Mouse (Mus musculus) left cerebral cortex, postnatal 10 days (tissue): ENCODE results near the gene Ppp2r5e. TPM values are rescaled to one million over a fixed set of nuclear protein-coding genes. Genes with fewer than 3 reads are reported as not detected.
A peak's percentile ranks its signal among the peaks of the same experiment; 100 is the strongest.
"Not testable (repeated sequence)": the region's sequence is repeated elsewhere in the genome, so short reads cannot be mapped to it uniquely, and the experiment has no call there.

ENCODE experiments used
- DNase-seq, 2 experiments: peaks; one replicate each; pipeline ENCODE4 v3.0.0; 2021 to 2022; ENCODE audit warnings: low spot score in 2 of 2, mixed read lengths in 1 of 2; ENCODE audit errors: extremely low spot score in 1 of 2
- intact Hi-C: fragments of 180-260 bp; cut with DNase I; formaldehyde crosslinking; loops from one replicate; pipeline ENCODE4 v1.15.1; 2025
- total RNA-seq, 2 experiments: library from RNA; stranded (reverse); gene quantifications; 2 replicates each; pipeline ENCODE4 v1.2.3; 2021

Ppp2r5e gene
- total RNA-seq, 2 experiments from 2014 or later, result 85.6 to 85.8 TPM

GRCm38 (mm10) chr12:75515301-75515906 lies 80.6 kb downstream of the Ppp2r5e start:
- DNase-seq, result no peak
- intact Hi-C loops, result no loop called here

- intact Hi-C loops, result no loop called here
- DNase-seq, result no peak
Measured at GRCm38 (mm10) chr12:75511520-75511919, 84.5 kb downstream of the Ppp2r5e start.

- DNase-seq, result no peak
Measured at GRCm38 (mm10) chr12:75504991-75505650, 90.9 kb downstream of the Ppp2r5e start.

GRCm38 (mm10) chr12:75502664-75503063 lies 93.4 kb downstream of the Ppp2r5e start:
- intact Hi-C loops, result no loop called here
- no peak for DNase-seq

More at GRCm38 (mm10) chr12:75504991-75505650, 90.9 kb downstream of the Ppp2r5e start:
- intact Hi-C loops, result no loop called here

- intact Hi-C loops, result no loop called here
- DNase-seq, result no peak
Measured at GRCm38 (mm10) chr12:75497698-75498097, 98.3 kb downstream of the Ppp2r5e start.

- DNase-seq, result no peak
- intact Hi-C loops, result no loop called here
Measured at GRCm38 (mm10) chr12:75495636-75496035, 100.4 kb downstream of the Ppp2r5e start.

- no peak for DNase-seq
- intact Hi-C loops, result no loop called here
Measured at GRCm38 (mm10) chr12:75494643-75495042, 101.4 kb downstream of the Ppp2r5e start.

- DNase-seq, result no peak
- intact Hi-C loops, result no loop called here
Measured at GRCm38 (mm10) chr12:75492549-75493327, 103.3 kb downstream of the Ppp2r5e start.

GRCm38 (mm10) chr12:75492148-75492547 lies 103.9 kb downstream of the Ppp2r5e start:
- intact Hi-C loops, result not testable (repeated sequence)

GRCm38 (mm10) chr12:75487500-75487899 lies 108.5 kb downstream of the Ppp2r5e start:
- intact Hi-C loops, result no loop called here

More at GRCm38 (mm10) chr12:75492148-75492547, 103.9 kb downstream of the Ppp2r5e start:
- not testable (repeated sequence) for DNase-seq

GRCm38 (mm10) chr12:75486568-75487286 lies 109.3 kb downstream of the Ppp2r5e start:
- intact Hi-C loops, result no loop called here
- DNase-seq, result no peak

More at GRCm38 (mm10) chr12:75487500-75487899, 108.5 kb downstream of the Ppp2r5e start:
- DNase-seq, result no peak

- intact Hi-C loops, result no loop called here
- no peak for DNase-seq
Measured at GRCm38 (mm10) chr12:75482781-75483180, 113.3 kb downstream of the Ppp2r5e start.

GRCm38 (mm10) chr12:75482015-75482414 lies 114.0 kb downstream of the Ppp2r5e start:
- intact Hi-C loops, result no loop called here
- DNase-seq, result no peak

GRCm38 (mm10) chr12:75480031-75480430 lies 116.0 kb downstream of the Ppp2r5e start:
- intact Hi-C loops, result no loop called here
- DNase-seq, result no peak

- intact Hi-C loops, result no loop called here
Measured at GRCm38 (mm10) chr12:75479375-75479898, 116.6 kb downstream of the Ppp2r5e start.

GRCm38 (mm10) chr12:75478596-75478995 lies 117.4 kb downstream of the Ppp2r5e start:
- DNase-seq, result no peak
- intact Hi-C loops, result no loop called here

More at GRCm38 (mm10) chr12:75479375-75479898, 116.6 kb downstream of the Ppp2r5e start:
- DNase-seq, result no peak

- peak in 1 of 2 experiments; percentile 25 for DNase-seq
- intact Hi-C loops, result no loop called here
Measured at GRCm38 (mm10) chr12:75478117-75478516, 117.9 kb downstream of the Ppp2r5e start.

GRCm38 (mm10) chr12:75473021-75473420 lies 123.0 kb downstream of the Ppp2r5e start:
- intact Hi-C loops, result no loop called here

GRCm38 (mm10) chr12:75472107-75472506 lies 123.9 kb downstream of the Ppp2r5e start:
- intact Hi-C loops, result no loop called here
- DNase-seq, result no peak

More at GRCm38 (mm10) chr12:75473021-75473420, 123.0 kb downstream of the Ppp2r5e start:
- DNase-seq, result no peak
